Mouse (Mus musculus) spleen, adult 2 months (tissue): ENCODE measurements around the gene Tnfrsf13c.

ENCODE experiments used
- CTCF ChIP-seq: fragments of 200-500 bp; IDR thresholded peaks from 2 replicates; pipeline ENCODE4 v1.5.1; 2011; ENCODE audit warnings: mild to moderate bottlenecking, inconsistent platforms; ENCODE audit not compliant: insufficient read depth, insufficient read length, insufficient replicate concordance; ENCODE audit errors: extremely low read depth
- POLR2A ChIP-seq: fragments of 200-500 bp; IDR thresholded peaks from 2 replicates; pipeline ENCODE4 v1.6.1; 2011; ENCODE audit warnings: low read depth, low read length, inconsistent platforms

DNA sequence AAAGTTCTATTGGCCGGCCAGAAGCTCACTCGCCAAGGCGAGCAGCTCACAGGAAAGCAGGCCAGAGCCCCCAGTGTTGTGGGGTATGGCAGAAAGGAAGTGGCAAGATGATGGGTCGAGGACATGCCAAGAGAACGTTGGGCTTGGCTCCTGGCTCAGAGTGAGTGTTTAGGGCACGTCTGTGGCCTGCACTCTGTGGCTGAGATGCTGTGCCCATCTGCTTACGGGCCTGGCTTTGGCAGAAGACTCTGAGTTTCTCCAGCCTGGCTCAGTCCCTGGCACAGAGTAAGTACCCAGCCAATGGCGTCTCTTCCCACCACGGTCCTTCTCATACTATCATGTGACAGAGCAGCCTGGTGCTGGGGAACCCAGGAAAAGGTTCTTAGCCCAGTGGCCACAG lies 44.6 kb upstream of the Tnfrsf13c start:
- TF ChIP-seq CTCF (no peak), POLR2A (no peak)
